Mouse (Mus musculus): ENCODE results near the gene Rpl23.

DNA sequence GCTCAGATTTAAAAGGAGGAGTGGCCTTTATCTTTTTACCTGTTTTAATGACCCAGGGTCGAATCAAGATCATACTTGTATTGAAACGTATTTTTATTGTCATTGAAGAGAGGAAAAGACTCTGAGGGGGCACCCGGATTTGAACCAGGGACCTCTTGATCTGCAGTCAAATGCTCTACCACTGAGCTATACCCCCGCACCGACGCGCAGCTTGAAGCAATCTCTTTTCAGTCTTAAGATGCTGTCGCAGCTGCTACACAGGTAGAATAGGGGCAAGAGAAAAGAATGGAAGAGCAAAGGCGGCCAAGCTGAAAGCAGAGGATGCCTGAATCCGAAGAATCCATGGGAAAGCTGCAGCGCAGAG, 16.5 kb upstream of the Rpl23 start, which contains the start of gene Lasp1:
- TF ChIP-seq TAL1 (IDR thresholded peaks at IDR 0.05; ENCODE audit: low read length) (no peak), GATA1 (IDR thresholded peaks at IDR 0.05; ENCODE audit: low read length) (no peak)
